Mouse (Mus musculus): ENCODE measurements around the gene Dstyk.
A peak's percentile ranks its signal among the peaks of the same experiment; 100 is the strongest.

The Dstyk gene

DNA sequence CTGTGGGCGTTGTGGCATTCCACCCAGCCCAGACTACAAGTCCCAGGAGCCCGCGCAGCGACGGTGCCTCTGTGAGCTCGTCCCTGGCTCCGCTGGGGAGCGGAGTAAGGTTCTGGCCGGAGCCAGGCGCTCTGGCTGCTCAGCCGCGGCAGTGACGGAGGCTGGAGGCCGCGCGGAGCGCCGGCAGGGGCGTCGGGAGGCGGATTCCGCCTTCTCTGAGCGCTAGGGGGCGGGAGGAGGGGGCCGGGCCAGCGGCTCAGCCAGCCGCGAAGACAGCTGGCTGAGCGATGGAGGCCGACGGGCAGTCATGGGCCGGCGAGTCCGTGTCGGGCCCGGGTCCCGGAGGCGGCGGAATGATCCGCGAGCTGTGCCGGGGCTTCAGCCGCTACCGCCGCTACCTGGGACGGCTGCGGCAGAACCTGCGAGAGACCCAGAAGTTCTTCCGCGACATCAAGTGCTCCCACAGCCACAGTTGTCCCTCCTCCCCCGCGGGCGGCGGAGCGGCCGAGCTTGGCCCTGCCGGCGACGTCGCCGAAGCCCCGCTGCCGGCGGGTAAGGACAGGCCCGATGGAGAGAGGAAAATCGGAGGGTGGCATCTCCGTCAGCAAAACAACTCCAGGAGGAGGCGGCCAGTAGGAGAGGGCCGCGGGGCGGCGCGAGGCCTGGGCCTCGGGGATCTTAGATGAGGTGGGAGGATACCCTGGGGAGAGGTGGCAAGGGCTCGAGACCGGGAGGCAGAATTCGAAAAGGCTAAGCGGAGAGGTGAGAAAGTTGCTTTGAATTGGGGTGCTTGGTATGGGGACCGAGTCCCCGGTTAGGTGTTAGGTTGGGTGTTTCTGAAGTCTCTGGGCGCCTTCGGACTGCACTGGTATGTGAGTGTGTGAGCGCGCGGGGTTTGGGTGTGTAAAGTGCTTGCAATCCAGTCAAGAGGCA lies at the start of gene Dstyk:
Gene Dstyk, plus strand, starts transcription at position 237 of the 933 bp plus-strand sequence.
- peak; percentile 90 for DNase-seq (ENCODE audit: low read depth, low spot score)
- H3K36me3 ChIP-seq (ENCODE audit: control insufficient read depth, insufficient read depth, low read length, poor library complexity, severe bottlenecking), result no peaks in the 10 kb centered on the region
- no peaks in the 10 kb centered on the region for H3K27me3 ChIP-seq (ENCODE audit: control insufficient read depth, insufficient read depth, low read length, poor library complexity, severe bottlenecking)

DNA sequence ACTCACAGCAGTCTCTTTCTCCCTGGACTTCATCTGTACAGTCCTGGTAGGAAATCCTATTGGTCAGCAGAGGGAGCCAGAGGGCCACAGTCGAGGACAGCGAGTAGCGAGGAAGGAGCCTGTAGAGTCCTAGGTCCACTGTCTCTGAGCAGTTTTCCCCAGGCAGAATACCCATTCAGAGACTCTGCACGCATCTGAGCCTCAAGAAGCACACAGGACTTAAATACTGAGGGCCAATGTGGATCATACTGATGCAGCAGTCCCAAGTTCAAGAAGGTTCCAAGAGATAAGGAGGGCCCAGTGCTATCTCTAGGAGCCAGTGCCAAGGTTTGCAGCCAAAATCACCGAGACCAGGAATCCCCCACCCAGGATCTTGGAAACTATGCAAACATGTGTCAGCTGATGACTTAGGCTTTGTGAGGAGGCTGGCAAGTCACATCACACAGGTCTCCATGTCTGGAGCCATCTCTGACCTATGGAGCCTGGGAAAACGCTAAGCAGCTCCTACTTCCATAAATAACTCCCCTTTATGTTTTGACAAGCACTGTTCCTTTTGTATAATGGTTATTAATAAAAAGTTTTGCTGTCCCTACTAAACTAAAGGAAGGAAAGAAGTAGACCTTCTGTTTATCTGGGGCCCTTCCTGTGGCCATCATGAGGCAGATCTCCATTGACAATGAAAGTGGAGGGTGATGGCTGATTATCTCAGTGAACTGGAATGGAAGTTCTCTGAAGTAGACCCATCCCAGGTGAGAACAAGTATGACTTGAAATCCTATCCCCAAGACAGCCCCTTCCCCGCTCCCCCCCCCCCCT lies 49.5 kb upstream of the Dstyk start:
- Histone ChIP-seq H3K27me3 (ENCODE audit: control insufficient read depth, insufficient read depth, low read length, poor library complexity, severe bottlenecking) (no peaks in the 10 kb centered on the region), H3K36me3 (ENCODE audit: control insufficient read depth, insufficient read depth, low read length, poor library complexity, severe bottlenecking) (no peaks in the 10 kb centered on the region)
- peak; percentile 88 for DNase-seq (ENCODE audit: low read depth, low spot score)

DNA sequence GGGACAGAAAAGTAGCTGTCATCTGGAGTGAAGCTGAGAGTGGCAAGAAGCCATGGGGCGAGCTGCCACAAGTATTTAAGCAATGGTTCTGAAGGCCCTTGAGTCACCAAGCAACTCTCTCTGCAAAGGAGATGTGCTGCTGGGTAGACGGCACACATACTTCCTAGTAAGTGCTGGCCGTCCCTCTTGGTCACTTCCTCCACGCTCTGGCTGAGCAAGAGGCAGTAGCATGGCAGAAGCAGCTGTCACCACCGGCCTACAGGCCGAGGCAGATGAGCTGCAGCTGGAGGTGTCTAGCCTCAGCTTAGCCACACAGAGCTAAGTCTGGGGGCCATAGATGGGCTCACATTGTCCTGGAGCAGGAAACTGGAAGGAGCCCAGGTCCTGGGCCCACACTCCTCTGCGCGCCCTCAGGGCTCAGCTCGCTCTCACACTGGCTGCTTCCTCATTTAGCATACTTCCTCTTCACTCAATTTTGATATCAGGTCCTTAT lies 46.6 kb upstream of the Dstyk start:
- peak; percentile 41 for DNase-seq (ENCODE audit: low read depth, low spot score)

GRCm38 (mm10) chr1:132371298-132372081 lies 45.9 kb upstream of the Dstyk start:
- no peaks in the 10 kb centered on the region for H3K36me3 ChIP-seq (ENCODE audit: control insufficient read depth, insufficient read depth, low read length, poor library complexity, severe bottlenecking)
- H3K27me3 ChIP-seq (ENCODE audit: control insufficient read depth, insufficient read depth, low read length, poor library complexity, severe bottlenecking), result no peaks in the 10 kb centered on the region
- no peak for DNase-seq (ENCODE audit: low read depth, low spot score)

More for the DNA sequence above, 46.6 kb upstream of the Dstyk start:
- no peaks in the 10 kb centered on the region for H3K27me3 ChIP-seq (ENCODE audit: control insufficient read depth, insufficient read depth, low read length, poor library complexity, severe bottlenecking)
- H3K36me3 ChIP-seq (ENCODE audit: control insufficient read depth, insufficient read depth, low read length, poor library complexity, severe bottlenecking), result no peaks in the 10 kb centered on the region

GRCm38 (mm10) chr1:132372354-132372753 lies 45.0 kb upstream of the Dstyk start:
- no peak for DNase-seq (ENCODE audit: low read depth, low spot score)
- Histone ChIP-seq H3K27me3 (ENCODE audit: control insufficient read depth, insufficient read depth, low read length, poor library complexity, severe bottlenecking) (no peaks in the 10 kb centered on the region), H3K36me3 (ENCODE audit: control insufficient read depth, insufficient read depth, low read length, poor library complexity, severe bottlenecking) (no peaks in the 10 kb centered on the region)

- Histone ChIP-seq H3K36me3 (ENCODE audit: control insufficient read depth, insufficient read depth, low read length, poor library complexity, severe bottlenecking) (no peaks in the 10 kb centered on the region), H3K27me3 (ENCODE audit: control insufficient read depth, insufficient read depth, low read length, poor library complexity, severe bottlenecking) (no peaks in the 10 kb centered on the region)
- no peak for DNase-seq (ENCODE audit: low read depth, low spot score)
Measured at GRCm38 (mm10) chr1:132372896-132373534, 44.3 kb upstream of the Dstyk start.

- H3K27me3 ChIP-seq (ENCODE audit: control insufficient read depth, insufficient read depth, low read length, poor library complexity, severe bottlenecking), result no peaks in the 10 kb centered on the region
- no peaks in the 10 kb centered on the region for H3K36me3 ChIP-seq (ENCODE audit: control insufficient read depth, insufficient read depth, low read length, poor library complexity, severe bottlenecking)
- DNase-seq (ENCODE audit: low read depth, low spot score), result no peak
Measured at GRCm38 (mm10) chr1:132374140-132374872, 43.0 kb upstream of the Dstyk start.

DNA sequence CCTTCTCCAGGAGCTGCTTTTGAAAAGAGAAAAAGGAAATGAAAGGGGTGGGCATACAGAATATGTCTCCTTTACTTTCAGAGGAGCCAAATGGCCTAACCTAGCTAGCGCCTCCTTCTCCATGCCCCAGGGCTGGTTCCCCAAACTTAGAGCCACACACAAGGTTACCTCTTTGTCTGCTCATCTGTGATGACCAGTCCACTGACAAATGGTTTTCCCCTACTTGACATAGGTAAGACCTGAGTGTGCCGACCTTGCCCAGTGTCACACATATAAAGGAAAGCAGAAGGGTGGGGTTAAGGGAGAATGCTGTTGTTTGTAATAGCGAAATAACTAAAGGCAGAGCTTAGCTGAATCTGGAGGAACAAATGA lies 42.5 kb upstream of the Dstyk start:
- DNase-seq (ENCODE audit: low read depth, low spot score), result no peak
- H3K27me3 ChIP-seq (ENCODE audit: control insufficient read depth, insufficient read depth, low read length, poor library complexity, severe bottlenecking), result no peaks in the 10 kb centered on the region
- no peaks in the 10 kb centered on the region for H3K36me3 ChIP-seq (ENCODE audit: control insufficient read depth, insufficient read depth, low read length, poor library complexity, severe bottlenecking)

DNA sequence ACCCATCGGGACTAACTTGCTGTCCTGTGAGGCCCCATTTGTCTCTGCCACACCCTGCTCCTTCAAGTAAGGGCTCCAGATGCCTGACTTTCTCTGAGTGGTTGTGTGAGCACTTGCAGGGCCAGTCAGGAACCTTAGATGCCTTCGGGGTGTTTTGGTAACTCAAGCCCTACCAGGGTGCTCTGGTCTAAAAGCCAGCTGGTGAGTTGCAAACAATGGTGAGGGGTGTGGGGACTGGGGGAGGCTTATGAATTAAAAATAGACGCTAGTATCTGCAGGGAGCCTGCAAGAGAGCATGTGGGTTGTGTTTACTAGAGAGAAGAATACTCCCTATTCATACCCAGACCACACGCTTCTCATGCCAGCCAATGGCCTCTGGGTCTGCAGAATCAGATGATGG lies 42.1 kb upstream of the Dstyk start:
- no peaks in the 10 kb centered on the region for H3K36me3 ChIP-seq (ENCODE audit: control insufficient read depth, insufficient read depth, low read length, poor library complexity, severe bottlenecking)
- DNase-seq (ENCODE audit: low read depth, low spot score), result no peak
- H3K27me3 ChIP-seq (ENCODE audit: control insufficient read depth, insufficient read depth, low read length, poor library complexity, severe bottlenecking), result no peaks in the 10 kb centered on the region

- H3K36me3 ChIP-seq (ENCODE audit: control insufficient read depth, insufficient read depth, low read length, poor library complexity, severe bottlenecking), result no peaks in the 10 kb centered on the region
- H3K27me3 ChIP-seq (ENCODE audit: control insufficient read depth, insufficient read depth, low read length, poor library complexity, severe bottlenecking), result no peaks in the 10 kb centered on the region
- no peak for DNase-seq (ENCODE audit: low read depth, low spot score)
Measured at GRCm38 (mm10) chr1:132376211-132377054, 40.9 kb upstream of the Dstyk start.

- Histone ChIP-seq H3K36me3 (ENCODE audit: control insufficient read depth, insufficient read depth, low read length, poor library complexity, severe bottlenecking) (no peaks in the 10 kb centered on the region), H3K27me3 (ENCODE audit: control insufficient read depth, insufficient read depth, low read length, poor library complexity, severe bottlenecking) (no peaks in the 10 kb centered on the region)
- no peak for DNase-seq (ENCODE audit: low read depth, low spot score)
Measured at GRCm38 (mm10) chr1:132377055-132377365, 40.3 kb upstream of the Dstyk start.

- H3K27me3 ChIP-seq (ENCODE audit: control insufficient read depth, insufficient read depth, low read length, poor library complexity, severe bottlenecking), result no peaks in the 10 kb centered on the region
- no peak for DNase-seq (ENCODE audit: low read depth, low spot score)
- no peaks in the 10 kb centered on the region for H3K36me3 ChIP-seq (ENCODE audit: control insufficient read depth, insufficient read depth, low read length, poor library complexity, severe bottlenecking)
Measured at GRCm38 (mm10) chr1:132377811-132378210, 39.5 kb upstream of the Dstyk start.

- no peak for DNase-seq (ENCODE audit: low read depth, low spot score)
- Histone ChIP-seq H3K27me3 (ENCODE audit: control insufficient read depth, insufficient read depth, low read length, poor library complexity, severe bottlenecking) (no peaks in the 10 kb centered on the region), H3K36me3 (ENCODE audit: control insufficient read depth, insufficient read depth, low read length, poor library complexity, severe bottlenecking) (no peaks in the 10 kb centered on the region)
Measured at GRCm38 (mm10) chr1:132380550-132381100, 36.7 kb upstream of the Dstyk start.
